Mouse (Mus musculus): Measurements from ENCODE around the gene Trim15. TPM values are rescaled to one million over a fixed set of nuclear protein-coding genes. Genes with fewer than 3 reads are reported as not detected.

The Trim15 gene
- total RNA-seq, 2 experiments from 2014 or later: not detected

DNA sequence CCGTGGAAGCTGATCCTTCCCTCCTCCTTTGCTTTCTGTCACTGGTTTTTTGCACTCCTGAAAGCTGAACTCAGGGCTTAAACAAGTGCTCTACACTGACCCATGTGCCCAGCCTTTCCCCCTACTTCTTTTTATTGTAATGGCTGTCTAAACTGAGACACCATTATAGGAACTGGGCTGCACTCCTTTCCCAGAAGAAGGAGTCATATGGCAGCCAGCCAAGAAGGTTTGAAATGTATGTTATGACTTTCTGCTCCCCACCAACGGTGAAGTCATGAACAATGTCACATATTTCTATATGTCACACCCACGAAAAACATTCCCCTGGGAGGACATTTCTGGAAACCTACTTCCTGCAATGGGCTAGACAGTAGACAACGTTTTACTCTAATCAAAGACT lies 7.6 kb upstream of the Trim15 start:
- no peak for DNase-seq (ENCODE audit: low spot score in 2 of 2)

DNA sequence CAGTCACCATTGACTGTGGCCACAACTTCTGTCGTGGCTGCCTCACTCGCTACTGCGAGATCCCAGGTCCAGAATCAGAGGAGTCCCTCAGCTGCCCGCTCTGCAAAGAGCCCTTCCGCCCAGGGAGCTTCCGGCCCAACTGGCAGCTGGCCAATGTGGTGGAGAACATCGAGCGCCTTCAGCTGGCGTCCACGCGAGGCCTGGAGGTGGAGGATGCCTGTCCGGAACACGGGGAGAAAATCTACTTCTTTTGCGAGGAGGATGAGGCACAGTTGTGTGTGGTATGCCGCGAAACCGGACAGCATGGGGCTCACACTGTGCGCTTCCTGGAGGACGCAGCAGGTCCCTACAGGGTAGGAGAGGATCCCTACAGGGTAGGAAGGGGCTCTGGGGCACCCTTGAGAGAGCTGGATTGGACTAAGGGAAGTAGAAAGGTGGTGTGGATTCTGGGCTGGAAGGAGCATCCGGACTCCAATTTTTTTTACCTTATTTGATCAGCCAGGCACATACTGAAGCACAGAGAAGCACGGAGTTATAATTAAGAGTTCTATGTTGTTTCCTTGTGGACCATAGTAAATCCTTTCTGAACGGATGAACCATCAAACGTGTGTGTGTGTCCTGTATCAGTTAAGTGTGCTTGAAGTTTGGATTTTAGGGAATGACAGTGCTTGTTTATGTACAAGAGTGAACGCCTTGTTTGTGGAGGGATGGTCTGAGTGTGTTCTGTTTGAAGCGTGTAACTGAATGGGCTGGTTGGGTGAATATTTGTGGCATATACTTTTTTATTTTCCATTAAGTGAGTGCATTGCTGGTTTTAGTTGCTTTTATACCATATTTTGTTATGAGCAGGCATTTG lies 3.2 kb upstream of the Trim15 start:
- DNase-seq (ENCODE audit: low spot score in 2 of 2): no peak
- intact Hi-C loops (cut with DNase I): no loop called here

More for the DNA sequence above, 7.6 kb upstream of the Trim15 start:
- intact Hi-C loops (cut with DNase I): no loop called here

DNA sequence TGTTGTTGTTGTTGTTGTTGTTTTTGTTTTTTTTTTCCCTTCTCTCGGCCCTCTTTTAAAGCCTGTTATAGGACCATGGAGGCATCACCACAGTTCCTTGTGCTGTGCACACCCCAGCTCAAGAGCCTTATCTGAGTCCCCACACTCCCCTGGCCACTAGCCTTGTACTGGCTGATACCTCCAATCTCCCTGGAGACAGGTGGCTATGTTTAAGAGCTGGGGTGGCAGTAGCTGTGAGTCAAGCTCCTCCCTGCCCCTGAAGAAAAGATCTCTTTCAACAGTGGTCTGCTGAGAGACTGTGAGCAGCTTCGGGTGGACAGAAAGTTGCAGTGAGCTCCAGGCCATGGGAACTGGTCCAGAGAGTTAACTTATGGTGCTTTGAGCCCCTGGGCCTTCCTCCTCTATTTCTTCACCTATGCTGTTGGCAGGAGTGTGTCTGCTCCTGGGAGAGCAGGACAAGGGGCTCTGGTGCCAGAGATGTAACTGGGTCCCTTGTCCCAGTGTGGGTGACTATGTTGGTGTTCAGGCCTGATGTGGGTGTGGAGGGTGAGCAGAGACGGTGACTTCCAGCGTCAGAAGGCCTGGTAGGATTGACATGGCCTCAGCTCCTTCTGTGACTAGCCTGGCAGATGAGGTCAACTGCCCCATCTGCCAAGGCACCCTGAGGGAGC lies 2.4 kb upstream of the Trim15 start, which contains the start of gene Trim10:
TSS of gene Trim10 (plus strand) at position 291 of the 671 bp plus-strand sequence.
- intact Hi-C loops (cut with DNase I): no loop called here
- DNase-seq (ENCODE audit: low spot score in 2 of 2): no peak

DNA sequence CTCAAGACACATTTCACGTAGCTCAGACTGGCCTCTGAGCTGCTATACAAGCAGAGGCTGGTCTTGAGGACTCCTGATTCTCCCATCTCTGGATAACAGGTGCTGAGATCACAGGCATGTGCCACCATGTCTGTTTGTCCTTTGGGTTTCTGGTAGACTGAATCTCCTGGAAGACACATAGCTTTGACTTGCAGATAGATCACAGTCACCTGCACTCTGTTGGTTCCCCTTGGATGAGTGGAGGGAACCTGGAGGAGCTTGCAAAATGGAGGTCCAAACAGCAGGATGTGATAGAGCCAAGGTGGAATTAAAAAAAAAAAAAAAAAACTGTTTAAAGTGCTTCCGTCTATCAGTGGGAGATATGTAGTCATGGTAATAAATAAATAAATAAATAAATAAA lies 1.8 kb upstream of the Trim15 start:
- no peak for DNase-seq (ENCODE audit: low spot score in 2 of 2)
- intact Hi-C loops (cut with DNase I): no loop called here

DNA sequence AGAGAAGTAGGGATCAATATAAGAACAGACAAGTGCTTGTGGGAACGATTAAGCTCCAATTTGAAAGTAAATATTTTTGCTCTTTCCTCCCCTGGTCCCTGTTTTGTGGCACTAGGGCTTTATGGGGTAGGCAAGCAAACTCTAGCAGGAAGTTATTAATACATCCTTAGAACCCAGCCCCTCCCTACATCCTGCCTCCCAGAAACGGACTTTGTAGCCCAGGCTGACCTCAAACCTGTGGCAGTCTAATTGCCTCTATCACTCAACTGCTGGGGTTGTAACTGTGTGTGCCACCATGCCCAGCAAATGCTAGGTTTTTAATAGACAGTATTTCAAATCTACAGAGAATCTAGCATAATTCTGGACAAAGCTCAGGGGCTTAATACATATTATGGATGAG lies 5.3 kb downstream of the Trim15 start:
- DNase-seq (ENCODE audit: low spot score in 2 of 2): no peak
- intact Hi-C loops (cut with DNase I): no loop called here

DNA sequence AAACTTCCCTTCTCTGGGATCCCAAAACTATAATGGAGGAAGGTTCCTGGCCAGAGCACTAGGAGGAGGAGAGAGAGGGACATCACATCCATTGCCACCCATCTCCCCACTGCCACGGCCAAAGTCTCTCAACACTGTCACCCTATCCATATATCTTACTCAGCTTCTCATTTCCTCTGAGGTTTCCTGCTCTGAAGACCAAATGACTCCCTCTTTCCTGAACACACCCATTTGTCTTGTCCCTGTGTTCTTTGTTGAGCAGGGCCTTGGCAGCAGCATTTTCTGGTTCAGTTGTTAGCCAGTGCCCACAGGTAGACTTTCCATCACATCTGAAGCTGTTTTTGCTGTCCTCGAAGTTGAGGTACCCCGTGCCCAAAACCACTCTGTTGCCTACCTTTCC lies 8.8 kb downstream of the Trim15 start:
- intact Hi-C loops (cut with DNase I): no loop called here

DNA sequence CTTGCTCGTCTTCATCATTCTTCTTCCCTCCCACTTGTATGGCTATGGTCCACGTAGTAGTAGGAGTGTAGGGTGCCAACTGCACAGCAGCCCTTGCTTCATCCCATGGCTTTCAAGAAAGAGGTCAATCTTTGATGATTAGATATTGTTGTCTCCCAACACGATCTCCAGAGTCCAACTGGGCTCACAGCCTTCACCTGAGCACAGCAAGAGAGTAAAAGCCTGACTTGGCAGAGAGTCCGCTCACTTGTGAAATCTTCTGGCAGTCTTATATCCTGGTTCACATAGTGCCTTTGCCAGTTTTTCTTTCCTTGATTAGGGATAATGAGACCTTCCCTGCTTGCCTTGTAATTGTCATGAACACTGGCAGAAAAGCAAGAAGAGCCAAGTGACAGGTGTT lies 10.8 kb downstream of the Trim15 start:
- no peak for DNase-seq (ENCODE audit: low spot score in 2 of 2)
- intact Hi-C loops (cut with DNase I): no loop called here

More for the DNA sequence above, 8.8 kb downstream of the Trim15 start:
- DNase-seq (ENCODE audit: low spot score in 2 of 2): no peak

DNA sequence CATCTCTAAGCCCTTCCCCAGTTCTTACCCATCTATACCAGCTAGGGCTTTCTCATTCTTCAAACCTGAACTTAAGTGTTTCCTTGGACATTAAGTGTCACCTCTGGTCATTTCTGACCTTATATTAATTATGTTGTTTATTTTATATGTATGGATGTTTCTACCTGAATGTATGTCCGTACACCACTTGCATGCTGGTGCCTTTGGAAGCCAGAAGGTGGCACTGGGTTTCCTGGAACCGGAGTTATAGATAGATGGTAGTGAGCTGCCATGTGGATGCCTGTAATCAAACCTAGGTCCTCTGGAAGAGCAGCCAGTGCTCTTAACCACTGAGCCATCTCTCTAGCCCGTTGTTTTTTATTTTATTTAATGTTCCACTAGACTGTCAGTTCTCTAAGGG lies 11.5 kb downstream of the Trim15 start:
- no peak for DNase-seq (ENCODE audit: low spot score in 2 of 2)
- intact Hi-C loops (cut with DNase I): no loop called here

DNA sequence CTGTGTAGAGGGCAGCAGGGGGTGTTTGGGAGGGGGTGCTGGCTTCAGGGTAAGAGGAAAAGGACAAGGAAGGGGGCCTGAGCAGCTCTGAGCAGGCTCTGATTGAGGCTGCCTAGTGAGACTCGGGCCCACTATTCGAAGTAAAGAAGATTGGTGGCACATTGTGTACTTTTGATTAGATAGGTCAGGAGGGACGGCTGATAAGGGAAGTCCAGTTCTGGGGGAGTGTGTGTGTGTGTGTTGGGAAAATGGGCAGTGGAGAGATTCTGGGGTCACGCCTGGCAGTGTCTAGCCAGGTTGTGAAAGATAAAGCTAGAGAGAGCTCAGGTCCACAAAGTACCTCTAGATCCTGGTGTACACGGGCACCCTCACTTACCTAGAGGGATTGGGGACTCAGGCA lies 15.4 kb downstream of the Trim15 start:
- no peak for DNase-seq (ENCODE audit: low spot score in 2 of 2)
- intact Hi-C loops (cut with DNase I): no loop called here

DNA sequence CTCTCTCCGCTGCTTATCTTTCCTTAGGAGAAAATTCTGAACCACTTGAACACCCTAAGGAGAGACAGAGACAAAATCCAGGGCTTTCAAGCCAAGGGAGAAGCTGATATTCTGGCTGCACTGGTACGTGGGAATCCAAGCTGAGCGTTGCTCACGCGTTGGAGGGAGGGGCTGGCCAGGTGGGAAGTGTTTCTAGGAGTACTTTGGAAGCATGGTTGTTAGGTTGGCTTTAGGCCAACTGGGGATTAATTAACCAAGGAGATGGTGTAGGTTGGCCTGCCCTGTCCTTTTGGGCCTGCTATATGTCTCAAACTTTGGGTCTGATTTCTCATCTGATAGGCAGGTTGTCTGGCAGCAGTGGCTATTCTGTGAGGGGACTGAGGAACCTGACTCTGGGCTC lies 15.8 kb downstream of the Trim15 start:
- intact Hi-C loops (cut with DNase I): no loop called here
- no peak for DNase-seq (ENCODE audit: low spot score in 2 of 2)

DNA sequence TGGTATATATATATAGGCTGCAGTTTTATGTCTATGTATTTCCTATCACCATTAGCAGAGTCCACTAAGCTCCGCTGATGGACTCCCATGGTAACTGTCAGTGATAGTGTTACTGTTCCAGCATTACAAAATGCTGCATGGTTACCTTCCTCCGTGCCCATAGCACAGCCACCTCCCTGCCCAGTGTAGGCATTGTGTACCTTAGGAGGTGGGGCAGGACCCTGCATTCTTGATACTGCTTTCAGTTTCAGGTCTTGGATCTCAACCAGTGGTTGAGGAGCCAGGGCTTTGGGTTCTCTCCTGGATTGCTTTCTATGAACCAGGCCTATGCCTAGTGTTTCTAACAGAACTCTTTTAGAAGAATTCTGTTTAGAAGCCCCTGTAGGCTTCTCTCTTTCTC lies 17.0 kb downstream of the Trim15 start:
- intact Hi-C loops (cut with DNase I): no loop called here

DNA sequence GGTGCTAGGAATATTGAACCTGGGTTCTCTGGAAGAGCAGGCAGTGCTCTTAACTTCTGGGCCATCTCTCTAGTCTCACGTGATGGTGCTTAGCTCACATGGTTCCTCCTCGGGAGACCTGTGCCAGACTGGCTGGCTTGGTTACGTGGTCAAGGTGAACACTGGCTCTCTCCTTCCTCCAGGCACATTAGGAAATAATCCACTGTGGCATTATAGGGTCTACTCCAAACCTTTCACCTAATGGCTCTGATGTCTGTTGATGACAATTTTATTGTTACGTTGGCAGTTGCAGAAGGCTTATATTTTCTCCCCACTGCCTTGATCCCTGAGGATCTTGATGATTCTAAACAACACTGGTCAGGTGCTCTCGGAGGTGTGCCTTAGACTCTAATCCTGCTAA lies 18.1 kb downstream of the Trim15 start:
- DNase-seq (ENCODE audit: low spot score in 2 of 2): no peak
- intact Hi-C loops (cut with DNase I): no loop called here

More for the DNA sequence above, 17.0 kb downstream of the Trim15 start:
- DNase-seq (ENCODE audit: low spot score in 2 of 2): no peak

DNA sequence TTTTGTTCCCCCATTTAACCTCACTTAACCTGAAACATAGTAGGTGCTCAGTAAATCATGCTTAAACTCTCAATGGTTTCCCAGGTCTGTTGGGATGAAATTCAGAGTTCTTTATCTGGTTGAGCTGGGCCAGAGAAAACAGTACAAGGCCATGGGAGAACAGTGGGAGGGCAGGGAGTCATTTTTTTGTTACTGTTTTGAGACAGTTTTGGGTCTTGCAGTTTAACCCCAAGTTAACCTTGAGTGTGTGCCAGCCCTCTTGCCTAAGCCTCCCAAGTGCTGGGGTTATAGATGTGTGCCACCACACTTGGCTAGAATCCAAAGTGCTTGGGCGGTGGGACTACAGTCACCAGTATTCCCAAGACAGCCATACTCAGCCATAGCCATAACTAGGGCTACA lies 22.3 kb downstream of the Trim15 start:
- intact Hi-C loops (cut with DNase I): no loop called here
- no peak for DNase-seq (ENCODE audit: low spot score in 2 of 2)

DNA sequence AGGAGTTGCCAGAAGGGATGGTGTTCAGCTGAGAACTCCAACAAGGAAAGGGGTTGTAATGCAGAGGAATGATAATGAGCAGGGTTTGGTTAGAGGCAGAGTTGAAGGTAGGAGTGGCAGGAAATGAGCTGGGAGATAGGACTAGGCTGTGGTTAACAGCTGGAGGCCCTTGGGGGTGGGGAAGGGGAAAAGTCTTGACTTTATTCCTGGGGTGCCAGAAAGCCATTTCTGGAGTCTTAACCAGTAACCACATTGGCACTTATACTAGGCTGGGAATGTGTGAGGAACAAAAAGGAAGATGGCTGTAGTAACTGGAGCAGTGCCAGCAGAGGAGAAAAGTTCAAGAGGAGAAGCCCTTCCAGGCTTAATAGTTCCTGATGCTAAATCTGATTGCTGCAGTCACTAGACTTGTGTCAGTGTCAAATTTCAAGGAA lies 22.7 kb downstream of the Trim15 start:
- intact Hi-C loops (cut with DNase I): no loop called here
- DNase-seq (ENCODE audit: low spot score in 2 of 2): no peak

DNA sequence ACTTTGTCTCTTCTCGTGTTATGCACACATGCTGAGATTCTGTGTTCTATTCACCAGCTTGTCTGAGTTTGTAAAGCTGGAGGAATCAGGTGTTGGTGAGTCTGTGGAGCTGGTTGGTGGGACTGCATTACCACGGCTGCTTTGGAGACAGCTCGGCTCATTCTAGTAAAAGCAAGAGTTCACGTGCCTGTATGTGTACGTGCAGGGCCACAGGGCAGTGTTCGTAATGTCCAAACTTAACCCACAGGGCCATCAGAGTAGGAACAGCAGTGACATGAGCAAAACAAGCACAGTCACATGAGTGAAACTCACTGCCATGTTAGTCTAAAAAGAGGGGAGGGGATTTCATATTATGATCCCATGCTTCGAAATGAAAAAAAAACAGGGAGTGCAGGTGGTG lies 23.3 kb downstream of the Trim15 start:
- intact Hi-C loops (cut with DNase I): no loop called here
- DNase-seq (ENCODE audit: low spot score in 2 of 2): no peak

DNA sequence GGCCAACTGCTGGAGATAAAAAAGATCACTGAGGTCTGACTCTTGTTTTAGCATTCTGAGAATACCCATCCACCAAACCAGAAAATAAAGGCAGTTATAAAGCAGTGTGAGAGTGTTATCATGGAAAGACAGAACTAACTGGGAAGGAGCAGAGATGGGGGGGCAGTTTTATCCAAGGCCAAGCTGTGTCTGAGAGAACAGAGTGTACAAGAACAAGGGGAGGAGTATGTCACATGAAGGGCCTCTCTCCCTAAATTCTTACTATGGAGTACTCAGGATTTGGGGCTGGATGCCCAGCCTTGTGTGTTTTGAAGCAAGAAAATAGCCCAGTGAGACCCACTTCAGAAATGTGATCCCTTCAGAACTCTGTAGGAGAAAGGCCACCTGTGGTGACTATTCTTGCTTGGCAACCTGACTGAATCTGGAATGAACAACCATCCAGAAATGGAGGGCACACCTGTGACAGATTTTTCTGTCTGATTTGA lies 26.0 kb downstream of the Trim15 start:
- intact Hi-C loops (cut with DNase I): no loop called here
- DNase-seq (ENCODE audit: low spot score in 2 of 2): no peak

DNA sequence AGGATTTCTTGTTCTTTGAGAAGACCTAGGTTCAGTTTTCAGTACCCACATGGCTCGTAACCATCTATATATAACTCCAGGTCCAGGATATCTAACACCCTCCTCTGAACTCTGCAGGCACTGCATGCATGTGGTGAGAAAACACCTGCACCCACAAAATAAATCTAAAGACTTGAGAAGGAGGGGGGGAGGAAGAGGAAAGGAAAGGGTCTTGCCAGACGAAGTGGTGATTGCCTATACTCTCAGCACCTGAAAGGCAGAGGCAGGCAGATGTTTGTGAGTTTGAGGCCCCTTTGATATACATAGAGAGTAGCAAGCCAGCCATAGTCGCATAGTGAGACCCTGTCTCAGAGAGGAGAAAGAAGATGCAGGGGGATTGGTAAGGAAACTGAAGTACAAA lies 27.1 kb downstream of the Trim15 start:
- no peak for DNase-seq (ENCODE audit: low spot score in 2 of 2)
- intact Hi-C loops (cut with DNase I): no loop called here

DNA sequence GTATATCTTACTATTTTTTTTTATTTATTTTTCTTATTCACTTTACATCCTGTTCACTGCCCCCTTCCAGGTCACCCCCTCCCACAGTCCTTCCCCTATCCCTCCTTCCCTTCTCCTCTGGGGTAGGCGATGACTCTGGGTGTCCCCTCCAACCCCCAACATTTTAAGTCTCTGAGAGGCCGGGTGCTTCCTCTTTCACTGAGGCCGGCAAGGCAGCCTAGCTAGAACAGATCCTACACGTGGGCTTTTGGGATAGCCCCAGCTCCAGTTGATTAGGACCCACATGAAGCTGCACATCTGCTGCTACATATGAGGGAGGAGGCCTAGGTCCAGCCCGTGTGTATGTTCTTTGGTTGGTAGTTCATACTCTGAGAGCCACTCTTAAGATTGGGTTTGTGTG lies 28.0 kb downstream of the Trim15 start:
- intact Hi-C loops (cut with DNase I): no loop called here
- no peak for DNase-seq (ENCODE audit: low spot score in 2 of 2)

DNA sequence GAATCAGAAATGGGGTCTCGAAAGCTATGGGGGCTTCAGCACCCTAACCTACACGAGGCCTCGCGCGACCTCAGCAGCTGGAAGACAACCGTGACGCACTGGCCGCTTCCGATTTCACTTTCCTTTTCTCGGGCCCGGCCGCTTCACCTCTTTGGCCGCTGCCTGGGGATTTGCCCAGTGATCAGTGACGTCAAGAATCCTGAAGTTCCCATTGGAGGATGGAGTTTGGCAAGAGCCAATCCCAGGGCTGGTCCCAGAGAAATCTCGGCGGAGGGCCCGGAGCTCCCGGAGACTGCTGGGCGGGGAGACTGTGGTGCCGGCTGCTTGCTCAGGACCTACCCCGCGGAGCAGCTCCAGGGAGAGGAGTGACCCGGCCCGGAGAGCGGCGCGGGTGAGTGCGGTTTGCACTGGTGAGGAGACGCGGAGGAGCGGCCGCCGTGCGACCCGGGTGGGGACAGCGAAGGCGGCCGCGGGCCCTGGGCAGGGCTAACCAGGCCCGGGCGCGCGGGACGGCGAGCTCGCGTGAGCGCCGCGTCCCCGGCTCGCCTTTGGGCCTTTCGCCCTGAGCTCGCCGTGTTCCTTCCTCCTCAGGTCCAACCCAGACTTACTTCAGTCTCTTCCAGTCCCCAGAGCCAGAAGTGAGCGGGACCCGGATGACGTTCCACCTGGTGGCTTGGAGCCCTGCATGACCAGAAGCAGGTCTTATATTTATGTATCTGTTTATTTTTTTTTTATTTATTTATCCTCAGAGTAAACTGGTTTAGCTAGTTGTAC lies 29.9 kb downstream of the Trim15 start, which contains the start of gene Trim26:
TSS of gene Trim26 (plus strand) at position 261 of the 774 bp plus-strand sequence.
- peak; percentile 96 to 99 for DNase-seq (ENCODE audit: low spot score in 2 of 2)
- intact Hi-C loops (cut with DNase I): loop anchor here (1.0 kb wide), 1 partner anchor 11 kb away; no protein-coding TSS in a partner anchor

DNA sequence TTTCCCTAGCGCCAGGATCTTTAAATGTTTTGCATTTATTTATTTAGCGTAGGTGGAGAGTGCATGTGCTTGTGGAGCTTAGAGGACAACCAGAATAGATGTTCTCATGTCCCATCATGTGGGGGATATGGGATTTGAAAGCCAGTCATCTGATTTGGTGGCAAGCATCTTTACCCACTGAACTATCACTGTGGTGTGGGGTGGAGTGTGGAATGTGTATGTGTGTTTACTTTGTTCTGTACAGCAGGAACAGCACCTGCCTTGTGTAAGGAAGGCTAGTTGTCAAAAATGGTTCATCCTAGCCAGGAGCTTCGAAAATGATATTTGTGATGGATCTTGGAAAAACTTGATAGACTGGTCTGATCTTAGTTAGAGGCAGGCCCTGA lies 30.6 kb downstream of the Trim15 start:
- intact Hi-C loops (cut with DNase I): loop anchor here (1.0 kb wide), 1 partner anchor 10 kb away; no protein-coding TSS in a partner anchor
- DNase-seq (ENCODE audit: low spot score in 2 of 2): no peak
